Mouse (Mus musculus): ENCODE results near the gene Crybb3.

DNA sequence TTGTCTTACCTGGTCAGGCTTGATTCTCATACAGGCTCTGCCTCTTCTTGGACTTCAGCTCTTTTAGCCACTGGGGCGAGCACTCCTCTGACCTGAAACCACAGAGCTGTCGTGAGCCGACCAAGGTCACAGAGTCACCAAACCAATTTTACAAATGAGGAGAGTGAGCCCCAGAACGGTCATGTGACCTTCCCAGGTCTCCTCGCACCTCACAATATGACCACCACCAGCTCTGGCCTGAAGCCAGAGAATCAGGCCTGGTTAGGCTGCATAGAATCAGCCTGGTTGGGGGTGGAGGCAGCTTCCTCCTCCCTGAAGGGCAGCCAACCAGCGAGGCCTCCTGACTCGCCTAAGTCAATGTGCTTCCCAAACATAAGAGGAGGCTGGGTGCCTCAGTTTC, 11.0 kb upstream of the Crybb3 start:
- TF ChIP-seq CTCF (IDR thresholded peaks at IDR 0.05; ENCODE audit: extremely low read depth, insufficient read length, insufficient replicate concordance, low read depth, low read length): no peak
- TF ChIP-seq POLR2A (IDR thresholded peaks at IDR 0.05; ENCODE audit: low read depth, low read length): no peak

All from small intestine, adult 2 months (tissue).